ENCODE assay signal across 13 mouse cellular contexts in genomic region chr1:174558488-174558887, GRCm38 (mm10).
"Had no signal": no experiment of that assay in that cellular context is flagged by ENCODE, and none has a peak within 500 bp of the region (broad histone marks: within the 10 kb centered on the region; RNA-seq: fewer than 3 reads in every experiment).

No protein-coding gene starts in this region.

- DNase-seq: kidney, adult 2 months; kidney, postnatal 36 days; liver, embryonic 13.5 days; lung, adult 2 months; lung, postnatal 14 days; lung, postnatal 4 days; midbrain, embryonic 14.5 days; right cerebral cortex, postnatal 14 days; spleen, adult 18-20 months; thymus, adult 18-20 months; thymus, postnatal 36 days had no signal

- H3K27ac ChIP-seq: kidney, postnatal 0 days; liver, embryonic 13.5 days; stomach, embryonic 15.5 days had no signal

- H3K4me3 ChIP-seq: liver, embryonic 13.5 days; stomach, embryonic 15.5 days had no signal
